Mouse (Mus musculus) cerebellum, adult 9-11 months (tissue): ENCODE results near the gene Tomm20.
A peak's percentile ranks its signal among the peaks of the same experiment; 100 is the strongest.
"Not testable (repeated sequence)": the region's sequence is repeated elsewhere in the genome, so short reads cannot be mapped to it uniquely, and the experiment has no call there.

Experiments used
- DNase-seq: peaks from one replicate; pipeline ENCODE4 v3.0.0; 2022

Gene Tomm20

DNA sequence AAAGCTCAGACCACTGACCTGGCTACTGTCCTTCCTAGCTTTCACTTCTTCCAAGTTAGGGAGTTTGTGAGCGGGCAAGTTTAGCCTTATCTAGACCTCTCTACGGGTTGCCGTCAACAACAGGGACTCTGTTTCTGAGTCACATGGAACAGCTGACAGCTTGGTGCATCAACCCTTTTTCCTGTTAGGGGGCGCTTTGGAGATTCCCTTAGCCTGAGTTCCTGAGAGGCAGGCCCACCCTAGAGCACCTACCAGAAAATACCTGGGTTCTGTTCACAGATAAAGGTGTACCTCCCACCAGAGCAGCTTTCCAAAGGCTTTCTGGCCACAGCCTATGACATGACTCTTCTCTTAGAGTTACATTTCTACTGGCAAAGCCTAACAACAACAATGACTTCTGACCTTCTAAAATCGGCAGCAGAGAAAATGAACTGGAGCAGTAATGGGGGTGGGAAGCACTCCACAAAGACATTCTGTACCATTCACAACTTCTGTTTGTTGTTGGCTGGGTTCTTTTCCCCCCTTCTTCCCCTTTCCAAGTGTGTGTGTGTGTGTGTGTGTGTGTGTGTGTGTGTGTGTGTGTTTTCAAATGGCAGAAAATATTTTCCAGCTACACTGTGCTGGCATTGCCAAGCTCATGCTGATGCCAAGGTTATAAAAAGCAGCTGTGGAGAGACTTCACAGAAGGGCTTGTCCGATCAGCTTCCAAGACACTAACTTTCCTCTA is 28.3 kb downstream of the Tomm20 start:
- DNase-seq, result no peak

DNA sequence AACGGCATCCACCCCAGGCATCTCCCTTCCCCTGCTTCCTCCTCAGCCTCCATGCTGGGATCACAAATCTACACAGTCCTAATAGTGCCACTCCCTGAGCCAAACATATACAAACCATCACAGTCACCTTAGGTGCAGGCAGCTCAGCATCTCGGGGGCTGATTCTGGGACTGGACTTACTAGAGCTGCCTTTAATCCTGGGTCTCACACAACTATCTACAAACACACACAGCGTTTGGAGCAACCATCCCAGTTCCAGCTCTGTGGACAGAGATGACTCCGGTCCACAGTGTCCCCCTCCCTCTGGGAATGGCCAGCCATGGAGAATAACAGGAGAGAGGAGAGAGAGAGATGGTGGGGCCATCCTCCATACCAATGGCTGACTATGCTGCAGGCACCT is 29.0 kb downstream of the Tomm20 start:
- no peak for DNase-seq

DNA sequence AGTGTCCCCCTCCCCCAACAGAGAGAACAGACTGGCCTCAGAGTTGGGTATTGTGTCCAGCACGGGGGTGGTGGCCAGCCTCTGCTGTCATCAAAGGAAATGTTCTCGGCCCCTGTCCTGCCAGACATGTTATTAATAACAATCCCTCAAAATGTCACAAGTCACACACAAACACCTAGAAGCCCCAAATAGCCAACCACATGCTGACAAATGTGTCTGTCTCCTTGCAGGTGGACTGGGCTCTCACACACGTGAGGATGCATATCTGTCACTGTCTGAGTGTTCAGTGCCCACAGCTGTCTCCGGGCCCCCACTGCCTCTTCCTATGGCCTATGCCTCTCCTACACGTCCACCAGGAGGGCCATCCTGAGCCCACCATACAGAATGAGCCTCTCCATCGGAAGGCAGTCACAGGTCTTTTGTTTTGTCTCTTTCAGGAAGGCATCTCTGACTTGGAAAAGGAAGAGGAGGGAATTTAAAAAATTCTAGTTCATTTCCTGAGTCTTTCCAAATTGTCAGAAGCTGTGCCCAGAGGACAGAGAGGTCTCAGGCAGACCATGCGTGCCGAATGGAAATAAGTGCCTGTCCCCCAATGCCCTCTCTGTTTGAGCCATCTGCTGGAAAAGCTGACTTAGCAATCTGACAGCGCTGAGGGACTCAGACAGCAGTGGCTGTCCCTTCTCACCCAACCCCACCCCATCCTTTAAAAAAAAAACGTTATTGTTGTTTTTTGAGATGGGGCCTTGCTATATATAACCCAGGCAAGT is 30.9 kb downstream of the Tomm20 start:
- no peak for DNase-seq

DNA sequence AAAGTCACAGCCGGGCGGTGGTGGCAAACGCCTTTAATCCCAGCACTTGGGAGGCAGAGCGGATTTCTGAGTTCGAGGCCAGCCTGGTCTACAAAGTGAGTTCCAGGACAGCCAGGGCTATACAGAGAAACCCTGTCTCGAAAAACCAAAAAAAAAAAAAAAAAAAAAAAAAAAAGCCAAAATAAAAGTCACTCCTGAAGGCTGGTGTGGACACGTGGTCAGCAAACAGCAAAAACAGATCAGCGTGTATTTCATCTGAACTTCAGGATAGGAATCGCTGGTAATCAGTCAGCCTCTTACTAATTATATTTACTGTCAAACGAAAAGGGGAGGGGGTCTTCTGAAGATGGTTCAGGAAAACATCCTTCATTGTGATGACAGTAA is 31.5 kb downstream of the Tomm20 start:
- not testable (repeated sequence) for DNase-seq

DNA sequence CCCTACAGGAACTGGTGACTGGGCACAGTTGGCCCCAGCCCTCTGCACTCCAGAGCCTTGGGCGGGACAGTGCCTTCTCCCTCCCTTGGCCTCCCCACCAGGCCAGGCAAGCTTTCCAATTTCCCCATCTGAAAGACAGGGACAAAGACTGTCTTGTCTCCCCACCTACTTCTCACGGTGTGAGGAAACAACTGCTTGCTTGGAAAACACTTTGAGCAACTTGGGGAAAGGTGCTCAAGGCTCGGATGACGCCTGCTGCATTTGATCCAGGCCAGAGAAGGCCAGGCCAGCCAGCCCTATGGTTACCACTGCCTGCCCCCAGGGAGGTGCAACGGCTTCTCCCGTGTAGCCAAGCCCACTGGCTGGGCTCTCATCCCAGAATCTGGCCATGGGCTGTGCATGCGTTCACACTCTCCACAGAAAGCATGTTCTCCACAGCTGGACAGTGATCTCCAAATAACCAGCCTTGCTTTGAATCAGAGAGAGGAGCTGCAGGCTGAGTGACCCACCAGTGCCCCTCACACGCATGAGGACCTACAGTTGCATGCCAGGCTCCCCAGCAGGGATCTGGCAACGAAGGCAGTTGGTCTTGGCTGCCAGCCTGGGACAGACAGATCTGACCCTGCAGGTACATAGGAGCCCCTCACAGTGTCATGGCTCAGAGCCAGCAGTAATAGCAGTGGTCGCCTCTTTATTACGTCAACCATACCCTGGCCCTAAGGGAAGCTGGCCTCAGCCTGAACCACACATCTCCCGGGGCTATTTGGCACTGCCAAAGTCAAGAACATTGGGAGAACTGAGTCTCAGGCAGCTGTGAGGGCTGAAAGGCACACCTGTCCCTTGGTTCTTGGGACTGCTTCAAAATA is 32.2 kb downstream of the Tomm20 start:
- peak; percentile 68 for DNase-seq

DNA sequence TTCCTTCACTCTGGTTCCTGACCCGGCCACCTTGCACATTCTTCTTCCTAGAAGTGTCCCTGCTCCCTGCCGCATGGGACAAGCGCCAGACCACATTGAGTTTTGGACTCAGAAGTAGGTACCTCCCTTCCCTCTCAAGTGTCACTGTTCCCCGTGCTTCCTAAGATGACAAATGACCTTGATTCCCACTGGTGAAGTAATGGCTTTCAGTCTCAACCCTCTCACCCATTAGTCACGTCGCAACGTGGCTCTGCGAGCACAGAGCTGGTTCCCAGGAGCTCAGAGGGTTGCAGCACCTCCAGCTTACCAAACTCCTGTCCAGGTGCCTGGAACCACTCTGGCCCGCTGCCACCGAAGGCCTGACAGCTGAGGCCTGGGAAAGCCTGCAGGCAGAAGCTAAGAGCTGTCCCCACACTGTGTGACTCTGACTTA is 36.3 kb downstream of the Tomm20 start:
- DNase-seq, result no peak

DNA sequence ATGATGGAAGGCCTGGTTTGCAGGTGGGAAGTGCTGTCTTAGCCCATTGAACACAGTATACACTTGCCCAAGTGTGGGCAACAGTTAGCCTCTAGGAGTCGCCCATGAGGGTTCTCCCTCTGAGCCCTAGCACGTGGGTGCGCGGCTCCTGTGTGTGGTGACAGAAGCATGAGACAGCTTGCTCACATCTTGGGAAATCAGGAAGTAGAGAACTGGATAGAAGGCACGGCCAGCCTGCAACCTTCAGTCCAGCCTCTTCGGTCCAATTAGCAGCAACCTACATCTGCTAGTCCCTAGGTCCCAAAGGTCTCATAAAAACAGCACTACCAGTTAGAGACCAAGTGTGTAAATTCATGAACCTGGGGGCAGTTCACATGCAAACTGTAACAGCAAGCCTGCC is 36.8 kb downstream of the Tomm20 start:
- no peak for DNase-seq

DNA sequence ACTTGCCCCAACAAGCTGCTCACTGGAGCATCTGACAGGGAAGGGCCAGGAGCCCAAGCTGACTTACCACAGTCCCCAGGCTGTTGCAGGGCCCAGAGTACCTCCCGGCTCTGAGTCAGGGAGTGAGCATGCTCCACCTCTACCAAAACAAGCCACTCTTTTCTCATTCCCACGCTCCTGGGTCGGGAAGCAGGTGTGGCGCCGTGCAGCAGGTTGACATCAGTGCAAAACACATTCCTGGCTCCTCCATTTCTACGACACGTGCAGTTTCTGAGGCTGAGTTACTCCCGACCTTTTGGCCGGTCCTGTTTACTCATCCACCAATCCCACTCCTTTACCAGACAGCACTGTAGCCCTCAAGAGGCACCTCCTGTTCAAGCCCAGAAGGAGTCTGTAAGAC is 37.7 kb downstream of the Tomm20 start:
- no peak for DNase-seq

DNA sequence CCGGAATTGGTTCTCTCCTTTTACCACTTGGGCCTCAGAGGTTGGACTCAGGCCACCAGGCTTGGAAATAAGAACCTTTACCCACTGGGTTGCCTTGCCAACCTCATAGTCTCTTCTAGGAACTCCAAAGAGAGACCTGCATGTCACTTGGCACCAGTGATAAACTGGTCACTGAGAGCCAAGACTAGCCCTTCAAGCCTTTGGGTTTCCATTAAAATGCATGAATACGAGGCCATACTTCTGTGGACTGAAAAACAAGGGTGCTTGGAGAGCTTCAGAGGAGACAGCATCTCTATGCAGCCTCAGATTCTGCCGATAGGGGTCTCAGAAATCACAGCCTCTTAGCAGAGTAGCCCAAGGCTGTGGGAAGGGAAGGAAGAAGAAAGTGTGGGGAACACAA is 38.3 kb downstream of the Tomm20 start:
- DNase-seq, result no peak

DNA sequence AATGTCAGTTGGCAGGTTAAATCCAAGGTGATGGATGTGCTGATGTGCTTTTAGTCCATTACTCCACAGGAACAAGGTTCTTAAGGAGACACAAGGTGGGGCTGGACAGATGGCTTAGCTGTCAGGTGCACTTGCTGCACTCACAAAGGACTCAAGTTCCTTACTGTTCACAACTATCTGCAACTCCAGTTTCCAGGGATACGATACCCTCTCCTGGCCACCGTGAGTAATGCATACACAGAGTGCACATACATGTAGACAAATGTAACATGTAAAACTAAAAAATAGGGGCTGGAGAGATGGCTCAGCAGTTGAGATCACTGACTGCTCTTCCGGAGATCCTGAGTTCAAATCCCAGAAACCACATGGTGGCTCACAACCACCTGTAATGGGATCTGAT is 40.3 kb downstream of the Tomm20 start:
- DNase-seq, result no peak

DNA sequence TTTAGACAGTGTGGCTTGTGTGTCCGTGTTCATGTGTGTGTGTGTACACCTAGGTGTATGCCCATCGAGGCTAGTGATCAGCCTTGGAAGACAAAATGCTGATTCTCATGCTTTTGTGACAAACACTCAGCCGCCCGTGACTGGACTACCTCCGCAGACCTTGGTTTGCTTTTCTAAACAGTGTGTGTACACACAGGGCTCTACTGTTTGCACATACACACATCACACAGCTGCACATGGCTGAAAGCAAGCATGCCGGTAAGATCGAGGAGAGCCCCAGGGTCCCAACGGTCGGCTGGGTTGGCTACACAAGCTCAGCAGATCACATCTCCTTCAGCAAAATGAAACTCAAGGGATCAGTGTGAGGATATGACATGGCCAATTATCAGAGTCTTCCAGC is 41.7 kb downstream of the Tomm20 start:
- DNase-seq, result no peak

DNA sequence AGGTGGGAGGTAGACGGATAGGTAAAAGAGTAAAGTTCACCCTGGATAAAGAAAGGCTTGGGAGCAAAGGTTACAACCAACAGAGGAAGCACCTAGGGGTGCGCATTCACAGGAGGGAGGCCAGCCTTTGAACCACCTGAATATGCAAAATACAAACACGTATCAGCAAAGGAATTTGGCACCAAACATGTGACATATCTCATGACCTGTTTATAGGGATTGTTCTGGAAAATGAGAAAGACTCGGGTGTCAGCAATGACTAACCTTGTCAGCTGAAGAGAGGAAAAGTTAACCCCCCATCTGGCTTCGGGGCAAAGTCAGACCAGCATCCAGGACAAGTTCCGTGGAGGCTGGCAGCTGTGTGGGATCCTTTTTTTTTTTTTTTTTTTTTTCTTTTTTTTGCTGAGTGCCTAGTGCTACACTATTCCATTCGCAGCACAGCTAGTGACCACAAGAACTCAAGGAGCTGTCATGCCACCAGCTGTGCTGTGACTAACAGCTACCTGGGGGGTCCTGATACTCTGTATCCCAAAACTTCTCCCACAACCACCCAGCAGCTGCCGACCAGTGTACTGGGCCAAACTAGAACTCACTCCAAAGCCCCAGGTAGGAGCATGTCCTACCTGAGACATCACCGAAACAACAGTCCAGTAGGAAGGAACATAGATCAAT is 42.3 kb downstream of the Tomm20 start:
- DNase-seq, result no peak

DNA sequence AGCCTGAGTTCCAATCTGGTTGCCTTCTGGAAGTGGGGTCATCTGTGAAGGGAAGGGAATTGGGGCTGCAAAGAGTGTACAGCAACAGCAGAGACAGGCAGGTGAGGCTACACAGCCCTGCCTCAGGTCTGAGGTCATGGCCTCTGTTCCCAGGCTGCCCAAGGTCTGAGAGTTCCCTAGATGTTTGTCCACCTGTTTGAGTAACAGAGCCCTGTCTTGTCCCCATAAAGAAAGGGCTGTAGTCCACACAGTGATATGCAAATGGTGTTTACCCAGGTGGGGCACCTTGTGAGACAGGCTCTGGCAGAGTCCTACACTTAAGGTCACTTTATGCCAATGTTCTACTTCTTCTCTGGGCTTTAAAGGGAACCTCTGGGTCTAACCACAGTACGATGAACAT is 44.0 kb downstream of the Tomm20 start:
- no peak for DNase-seq

DNA sequence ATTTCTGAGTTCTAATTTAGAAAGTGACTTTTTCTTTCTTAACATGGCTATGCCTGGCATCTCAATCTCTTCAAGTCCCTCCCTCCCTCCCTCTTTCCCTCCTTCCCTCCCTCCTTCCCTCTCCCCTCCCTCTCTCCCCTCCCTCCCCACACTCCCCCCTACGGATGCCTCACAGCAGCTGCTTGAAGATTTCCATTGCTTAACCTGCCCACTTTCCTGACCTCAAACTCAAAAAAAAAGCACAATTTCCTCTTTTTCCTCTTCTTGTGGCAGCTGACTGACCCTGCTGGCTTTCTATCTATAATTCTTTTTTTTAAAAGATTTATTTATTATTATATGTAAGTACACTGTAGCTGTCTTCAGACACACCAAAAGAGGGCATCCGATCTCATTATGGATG is 44.6 kb downstream of the Tomm20 start:
- no peak for DNase-seq

DNA sequence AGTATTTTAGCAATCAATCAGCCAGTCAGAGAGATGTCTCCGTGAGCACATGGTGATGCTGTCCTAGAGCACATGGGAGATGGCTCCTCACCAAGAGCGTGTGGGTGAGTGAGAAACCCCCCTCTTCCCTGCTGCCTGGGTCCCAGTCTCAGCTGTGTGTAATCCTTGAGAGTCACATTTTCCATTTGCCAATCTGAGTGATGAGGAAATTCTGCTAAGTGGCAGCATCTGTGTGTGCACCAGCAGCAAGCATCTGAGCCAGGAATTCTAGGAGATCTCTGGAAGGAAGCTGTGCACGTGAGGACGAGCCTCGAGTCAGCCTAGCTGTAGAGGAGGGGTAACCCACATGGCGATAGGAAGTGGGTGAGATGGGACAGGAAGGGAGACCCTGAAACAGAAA is 50.5 kb downstream of the Tomm20 start:
- no peak for DNase-seq

DNA sequence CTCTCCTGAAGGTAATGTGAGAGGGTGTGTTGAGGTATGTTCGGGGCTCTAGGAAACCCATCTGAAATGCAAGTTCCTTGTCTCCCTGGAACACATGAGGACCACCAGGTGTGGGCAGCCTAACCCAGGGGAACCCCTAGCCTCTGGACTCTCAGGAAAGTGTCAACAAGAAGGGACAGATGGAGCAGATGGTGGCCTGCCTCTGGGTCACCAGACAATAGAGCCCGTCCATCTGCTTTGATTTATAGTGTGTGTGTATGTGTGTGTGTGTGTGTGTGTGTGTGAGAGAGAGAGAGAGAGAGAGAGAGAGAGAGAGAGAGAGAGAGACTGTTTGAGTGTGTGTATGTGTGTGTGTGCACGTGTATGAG is 58.0 kb downstream of the Tomm20 start:
- no peak for DNase-seq

DNA sequence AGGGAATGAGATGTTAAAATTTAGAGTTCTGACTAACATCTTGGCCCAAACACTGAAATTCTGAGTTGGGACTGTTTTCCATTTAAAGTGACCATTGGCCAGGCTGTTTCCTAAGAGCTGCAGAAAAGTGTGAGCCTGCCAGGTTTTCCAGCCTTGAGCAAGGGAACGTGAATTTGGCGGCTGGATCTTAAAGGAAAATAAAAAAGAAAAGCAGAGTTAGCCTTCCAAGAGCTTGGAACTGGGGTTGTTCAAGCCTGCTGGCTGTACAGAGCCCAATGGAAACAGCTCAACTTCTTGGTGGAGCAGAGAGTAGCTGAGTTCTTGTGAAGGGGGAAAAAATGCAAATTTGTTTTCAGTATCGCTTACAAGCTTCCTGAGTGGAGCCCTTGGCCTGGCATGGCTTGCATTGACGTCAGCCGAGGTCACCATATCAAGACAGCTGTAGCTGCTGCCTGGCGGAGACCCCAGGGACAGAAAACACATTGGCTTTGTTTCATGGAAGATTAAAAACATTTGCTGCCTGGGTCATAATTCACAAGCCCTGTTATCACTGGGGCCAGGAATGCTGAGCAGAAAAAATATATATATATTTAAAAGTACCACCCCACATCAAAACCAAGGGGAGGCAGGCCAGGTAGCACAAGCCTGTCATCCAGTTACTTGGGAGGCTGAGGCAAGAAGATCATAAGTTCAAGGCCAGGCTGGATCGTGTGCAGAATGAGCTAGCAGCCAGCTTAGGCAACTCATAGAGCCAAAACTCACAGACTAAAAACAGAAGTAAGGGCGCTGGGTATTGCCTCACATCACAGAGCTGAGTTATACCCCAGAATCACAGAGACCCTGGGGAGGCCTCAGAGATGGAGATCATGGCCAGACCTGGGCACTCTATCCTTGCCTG is 58.7 kb downstream of the Tomm20 start:
- DNase-seq, result no peak

DNA sequence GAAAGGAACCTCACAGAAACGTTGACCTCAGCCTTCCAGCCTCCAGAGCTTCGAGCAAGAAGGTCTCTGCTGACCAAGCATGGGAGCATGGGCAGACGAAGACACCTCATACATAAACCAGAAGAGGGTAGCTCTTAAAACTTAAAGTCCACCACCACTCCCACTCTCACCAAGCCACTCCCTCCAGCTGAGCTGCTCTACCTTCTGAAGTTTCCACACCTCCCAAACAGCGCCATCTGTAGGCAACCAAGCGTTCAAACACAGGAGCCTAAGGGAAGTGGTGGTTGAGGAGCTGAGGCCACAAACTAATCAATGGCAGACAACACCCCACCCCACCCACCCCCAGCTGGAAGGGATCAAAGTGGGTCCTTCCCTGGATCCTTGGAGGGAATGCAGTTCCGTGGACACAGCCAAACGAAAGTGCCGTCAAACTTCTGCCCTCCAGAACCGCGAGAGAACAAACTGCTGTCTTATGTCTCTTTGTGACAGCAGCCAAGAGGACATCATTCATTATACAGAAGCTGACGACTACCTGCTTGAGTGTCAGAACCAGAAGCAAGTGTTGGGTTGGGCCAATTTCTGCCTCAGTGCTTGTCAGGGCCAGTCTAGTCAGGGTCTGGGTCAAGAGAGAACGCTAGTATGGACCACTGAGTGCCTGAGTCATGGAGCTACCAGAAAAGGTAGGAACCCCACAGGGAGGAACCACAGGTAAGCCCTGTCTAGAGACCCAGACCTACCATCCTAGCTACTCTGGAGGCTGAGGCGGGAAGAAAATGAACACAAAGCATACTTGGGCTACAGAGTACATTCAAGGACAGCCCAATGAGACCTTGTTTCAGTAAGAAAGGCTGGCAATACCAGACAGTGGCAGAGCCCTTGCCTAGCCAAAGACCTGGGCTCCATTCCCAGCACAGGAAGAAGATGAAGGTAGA is 59.8 kb downstream of the Tomm20 start:
- no peak for DNase-seq

DNA sequence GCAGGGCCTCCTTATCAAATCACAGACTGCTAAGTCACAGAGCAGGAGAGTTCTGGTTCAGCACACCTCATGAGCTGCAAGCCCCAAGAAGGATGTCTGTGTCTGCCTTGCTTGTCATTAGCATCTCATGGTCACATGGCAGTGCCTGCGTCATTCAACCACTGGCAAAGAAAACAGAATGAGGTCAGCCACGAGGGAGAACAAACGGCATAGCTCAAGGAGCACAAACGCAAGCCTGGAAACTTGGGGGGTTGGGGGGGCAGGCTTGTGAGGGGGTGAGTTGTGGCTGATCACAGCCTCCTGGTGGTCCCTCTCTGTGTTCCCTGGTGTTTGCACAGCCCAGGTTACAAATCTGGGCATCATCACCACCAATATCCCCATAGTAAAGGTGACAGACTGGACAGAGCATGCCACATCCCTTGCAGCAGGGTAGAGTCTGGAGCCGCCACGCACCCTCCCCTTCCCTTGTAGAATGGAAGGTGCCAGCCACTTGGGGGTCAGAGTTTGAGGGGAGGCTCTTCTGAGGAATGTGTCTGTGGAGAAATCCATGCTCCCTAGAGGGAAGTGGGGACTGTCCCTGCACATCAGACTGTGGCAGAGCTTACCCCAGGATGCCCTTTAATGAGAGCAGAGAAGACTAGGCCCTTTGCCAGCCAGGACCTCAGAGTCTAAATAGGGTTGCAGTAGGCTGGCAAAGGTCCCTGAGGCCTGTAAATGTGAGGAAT is 61.3 kb downstream of the Tomm20 start:
- peak; percentile 26 for DNase-seq

DNA sequence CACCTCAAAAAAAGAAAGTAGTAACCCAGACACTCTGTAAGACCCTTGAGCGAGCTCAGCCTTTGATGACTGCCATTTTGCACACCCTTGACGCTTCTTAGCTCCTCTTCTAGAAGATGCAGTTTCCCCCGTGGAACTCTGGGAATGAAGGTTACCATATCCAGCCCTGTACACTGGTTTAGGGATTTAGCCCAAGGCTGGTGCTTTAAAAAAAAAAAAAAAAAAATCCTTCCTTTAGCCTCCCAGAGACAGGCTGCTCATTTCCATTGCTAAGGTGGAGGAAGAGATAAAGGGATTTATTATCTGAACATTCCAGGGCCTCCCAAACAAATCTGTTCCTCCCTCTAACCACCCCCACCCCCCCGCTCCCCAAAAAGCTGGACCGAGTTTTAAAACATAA is 61.9 kb downstream of the Tomm20 start:
- no peak for DNase-seq
